Mouse (Mus musculus) ES-Bruce4 (cell line): ENCODE measurements at regions not wholly inside any gene's neighbourhood (a gene's known extent, or its start where the extent isn't known, plus 50 kb on each side); places are given as distances from the start of the nearest gene placed in this dataset.

Experiments
- CTCF ChIP-seq: IDR thresholded peaks from one replicate; pipeline ENCODE4 v1.8.1; 2011; ENCODE audit warnings: low read depth, low read length
- EP300 ChIP-seq: IDR thresholded peaks from 2 replicates; pipeline ENCODE4 v1.6.1; 2011; ENCODE audit warnings: low read depth, low read length; ENCODE audit not compliant: insufficient read depth
- POLR2A ChIP-seq: IDR thresholded peaks from one replicate; pipeline ENCODE4 v1.8.1; 2011; ENCODE audit warnings: low read length; ENCODE audit not compliant: insufficient read depth

DNA sequence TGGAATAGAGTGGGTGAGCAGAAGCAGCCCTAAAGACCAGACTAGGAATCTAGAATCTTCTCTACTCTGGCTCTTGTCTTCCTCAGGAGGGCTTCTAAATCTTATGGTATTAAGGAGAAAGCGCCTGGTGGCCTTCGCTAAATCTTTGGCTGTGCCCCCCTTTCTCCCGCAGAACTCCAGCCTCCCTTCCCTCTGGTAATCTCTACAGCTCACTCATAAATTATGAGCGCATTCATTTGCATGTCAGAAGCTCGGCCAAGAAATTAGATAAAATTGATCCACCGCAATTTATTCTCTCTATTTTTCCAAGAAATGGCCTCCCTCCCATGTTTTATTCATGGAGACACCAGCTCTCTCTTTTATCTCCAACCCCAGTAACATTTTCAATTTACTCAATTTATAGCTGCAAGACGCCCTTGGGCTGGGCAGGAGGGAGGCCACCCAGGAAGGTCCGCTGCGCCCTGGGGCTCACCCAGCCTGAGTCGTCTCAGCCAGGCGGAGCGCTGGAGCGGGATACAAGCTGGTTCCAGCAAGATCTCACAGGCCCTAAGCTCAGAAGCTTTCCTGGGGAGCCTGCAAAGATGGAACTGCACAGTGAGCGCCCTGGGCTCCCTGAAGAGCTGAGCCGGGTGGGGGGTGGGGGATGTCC, 52.9 kb upstream of the Zfp423 start:
- no peak for TF ChIP-seq CTCF
- no peak for TF ChIP-seq POLR2A
- no peak for TF ChIP-seq EP300
